Mouse (Mus musculus): ENCODE results near the gene Trappc4. TPM values are rescaled to one million over a fixed set of nuclear protein-coding genes. Genes with fewer than 3 reads are reported as not detected.
"Not testable (repeated sequence)": the region's sequence is repeated elsewhere in the genome, so short reads cannot be mapped to it uniquely, and the experiment has no call there.

Trappc4 gene
- polyA plus RNA-seq (2016; fragmentation: Nextera tagmentation; extraction: Ambion mirVana) = 77.7 and 79.9 TPM in 2 replicates

GRCm38 (mm10) chr9:44406906-44407751, at the start of gene Trappc4, which contains the start of gene Rps25:
Trappc4 (minus strand) TSS chr9:44407600.
Rps25 (plus strand) TSS chr9:44407139.
- peak; percentile 93 for ATAC-seq

GRCm38 (mm10) chr9:44454891-44455220, 47.5 kb upstream of the Trappc4 start, which contains the start of gene Upk2:
Upk2 (minus strand) TSS chr9:44454976.
- H3K4me3 ChIP-seq = no peak within 1 kb of the TSS
- 29% methylated on average over 4 of the region's 4 CpGs for WGBS (ENCODE audit: insufficient replicate concordance)
- H3K4me2 ChIP-seq = no peak within 1 kb of the TSS
- H3K9ac ChIP-seq = no peak within 1 kb of the TSS; the same call in 1 of the 2 replicates
- peaks cover 58% of the 10 kb centered on the region for H3K27me3 ChIP-seq (replicated peaks)
- no peaks in the 10 kb centered on the region for H3K36me3 ChIP-seq
- no peak for ATAC-seq
- no peaks in the 10 kb centered on the region for H3K4me1 ChIP-seq
- no peak within 1 kb of the TSS for H3K27ac ChIP-seq
- no peaks in the 10 kb centered on the region for H3K9me3 ChIP-seq (replicated peaks)

More at GRCm38 (mm10) chr9:44406906-44407751, at the start of gene Trappc4, which contains the start of gene Rps25:
- Histone ChIP-seq H3K9me3 (replicated peaks) (no peaks in the 10 kb centered on the region), H3K27me3 (replicated peaks) (no peaks in the 10 kb centered on the region), H3K27ac (peak within 1 kb of the TSS; percentile 90), H3K4me3 (peak within 1 kb of the TSS; percentile 91), H3K36me3 (peaks cover 73% of the 10 kb centered on the region), H3K4me2 (peak within 1 kb of the TSS; percentile 73), H3K4me1 (peaks cover 61% of the 10 kb centered on the region), H3K9ac (peak within 1 kb of the TSS; percentile 91)
- under 1% methylated on average over 51 of the region's 51 CpGs for WGBS (ENCODE audit: insufficient replicate concordance)

GRCm38 (mm10) chr9:44454132-44454890, 46.9 kb upstream of the Trappc4 start:
- Histone ChIP-seq H3K4me3 (no peak overlapping the region), H3K4me1 (no peaks in the 10 kb centered on the region), H3K4me2 (no peak overlapping the region), H3K27ac (no peak overlapping the region), H3K9ac (no peak overlapping the region; the same call in 1 of the 2 replicates), H3K27me3 (replicated peaks) (peaks cover 58% of the 10 kb centered on the region), H3K36me3 (no peaks in the 10 kb centered on the region), H3K9me3 (replicated peaks) (no peaks in the 10 kb centered on the region)
- 0 out of 2 replicates have a peak, but pooled peaks have one; percentile 60 for ATAC-seq
- WGBS (ENCODE audit: insufficient replicate concordance) = 9% methylated on average over 14 of the region's 14 CpGs

GRCm38 (mm10) chr9:44450387-44450786, 43.0 kb upstream of the Trappc4 start:
- no peak overlapping the region for H3K4me3 ChIP-seq
- no peaks in the 10 kb centered on the region for H3K4me1 ChIP-seq
- no peaks in the 10 kb centered on the region for H3K36me3 ChIP-seq
- H3K9ac ChIP-seq = no peak overlapping the region
- no peak for ATAC-seq
- H3K27ac ChIP-seq = no peak overlapping the region
- no peaks in the 10 kb centered on the region for H3K9me3 ChIP-seq (replicated peaks)
- H3K4me2 ChIP-seq = no peak overlapping the region
- peaks cover 30% of the 10 kb centered on the region for H3K27me3 ChIP-seq (replicated peaks)

- H3K9ac ChIP-seq; H3K27ac ChIP-seq; H3K36me3 ChIP-seq; H3K9me3 ChIP-seq (replicated peaks); H3K4me1 ChIP-seq; H3K4me3 ChIP-seq; ATAC-seq; H3K4me2 ChIP-seq: not testable (repeated sequence)
- 64% methylated on average over 7 of the region's 7 CpGs for WGBS (ENCODE audit: insufficient replicate concordance)
- H3K27me3 ChIP-seq (replicated peaks) = peaks cover 18% of the 10 kb centered on the region
Measured at GRCm38 (mm10) chr9:44444402-44445025, 37.1 kb upstream of the Trappc4 start.

- H3K9ac ChIP-seq = no peak within 1 kb of the TSS
- H3K27me3 ChIP-seq (replicated peaks) = peaks cover 22% of the 10 kb centered on the region
- no peak within 1 kb of the TSS for H3K27ac ChIP-seq
- no peaks in the 10 kb centered on the region for H3K4me1 ChIP-seq
- 54% methylated on average over 19 of the region's 19 CpGs for WGBS (ENCODE audit: insufficient replicate concordance)
- H3K4me3 ChIP-seq = no peak within 1 kb of the TSS
- ATAC-seq = no peak
- no peaks in the 10 kb centered on the region for H3K9me3 ChIP-seq (replicated peaks)
- H3K4me2 ChIP-seq = no peak within 1 kb of the TSS
- no peaks in the 10 kb centered on the region for H3K36me3 ChIP-seq
Measured at GRCm38 (mm10) chr9:44440961-44441360, 33.6 kb upstream of the Trappc4 start, which contains the start of gene Foxr1. Foxr1 (minus strand) TSS chr9:44441136.

GRCm38 (mm10) chr9:44435747-44436146, 28.3 kb upstream of the Trappc4 start:
- no peaks in the 10 kb centered on the region for H3K9me3 ChIP-seq (replicated peaks)
- peaks cover 23% of the 10 kb centered on the region for H3K27me3 ChIP-seq (replicated peaks)
- no peak overlapping the region for H3K9ac ChIP-seq
- H3K4me3 ChIP-seq = no peak overlapping the region
- WGBS (ENCODE audit: insufficient replicate concordance) = 25% methylated on average over 6 of the region's 6 CpGs
- H3K4me2 ChIP-seq = no peak overlapping the region
- H3K36me3 ChIP-seq = no peaks in the 10 kb centered on the region
- ATAC-seq = no peak
- H3K27ac ChIP-seq = no peak overlapping the region
- H3K4me1 ChIP-seq = no peaks in the 10 kb centered on the region

GRCm38 (mm10) chr9:44432577-44433185, 25.3 kb upstream of the Trappc4 start:
- Histone ChIP-seq H3K36me3 (no peaks in the 10 kb centered on the region), H3K4me3 (no peak overlapping the region), H3K27ac (no peak overlapping the region), H3K9me3 (replicated peaks) (no peaks in the 10 kb centered on the region), H3K4me1 (no peaks in the 10 kb centered on the region), H3K9ac (no peak overlapping the region), H3K27me3 (replicated peaks) (peaks cover 13% of the 10 kb centered on the region), H3K4me2 (no peak overlapping the region)
- WGBS (ENCODE audit: insufficient replicate concordance) = 37% methylated on average over 5 of the region's 5 CpGs
- no peak for ATAC-seq

GRCm38 (mm10) chr9:44423576-44423975, 16.2 kb upstream of the Trappc4 start:
- Histone ChIP-seq H3K4me2 (no peak overlapping the region), H3K27me3 (replicated peaks) (peaks cover 3% of the 10 kb centered on the region; the same call in 1 of the 2 replicates), H3K36me3 (no peaks in the 10 kb centered on the region), H3K27ac (no peak overlapping the region), H3K4me3 (no peak overlapping the region), H3K4me1 (peaks cover 3% of the 10 kb centered on the region; the same call in 1 of the 2 replicates), H3K9ac (no peak overlapping the region), H3K9me3 (replicated peaks) (no peaks in the 10 kb centered on the region)
- ATAC-seq = no peak
- WGBS (ENCODE audit: insufficient replicate concordance) = 64% methylated on average over 4 of the region's 4 CpGs

- H3K4me1 ChIP-seq = peaks cover 20% of the 10 kb centered on the region
- no peak overlapping the region for H3K4me3 ChIP-seq
- no peak overlapping the region for H3K9ac ChIP-seq
- ATAC-seq = no peak
- H3K36me3 ChIP-seq = peaks cover 12% of the 10 kb centered on the region
- H3K4me2 ChIP-seq = no peak overlapping the region
- 60% methylated on average over 5 of the region's 5 CpGs for WGBS (ENCODE audit: insufficient replicate concordance)
- H3K9me3 ChIP-seq (replicated peaks) = no peaks in the 10 kb centered on the region
- no peak overlapping the region for H3K27ac ChIP-seq
- peaks cover under 1% of the 10 kb centered on the region; the same call in 1 of the 2 replicates for H3K27me3 ChIP-seq (replicated peaks)
Measured at GRCm38 (mm10) chr9:44420280-44420898, 13.0 kb upstream of the Trappc4 start.

GRCm38 (mm10) chr9:44419730-44420129, 12.3 kb upstream of the Trappc4 start:
- H3K27ac ChIP-seq; H3K4me3 ChIP-seq; ATAC-seq; H3K4me2 ChIP-seq; H3K9ac ChIP-seq; H3K9me3 ChIP-seq (replicated peaks); H3K27me3 ChIP-seq (replicated peaks): not testable (repeated sequence)
- H3K4me1 ChIP-seq = peaks cover 20% of the 10 kb centered on the region
- 81% methylated on average over 9 of the region's 9 CpGs for WGBS (ENCODE audit: insufficient replicate concordance)
- peaks cover 16% of the 10 kb centered on the region for H3K36me3 ChIP-seq
